Mouse (Mus musculus) Muller cell, postnatal 12 days (primary cell): ENCODE data around the gene Tas2r108.

Experiments used
- DNase-seq: peaks from one replicate; pipeline ENCODE4 v3.0.0-alpha.2; 2015; ENCODE audit errors: inconsistent ontology term

Tas2r108 gene

GRCm38 (mm10) chr6:40493229-40493628, at the start of gene Tas2r108:
Gene Tas2r108 (plus strand): TSS chr6:40493529.
- DNase-seq = no peak

GRCm38 (mm10) chr6:40448626-40449025, 44.7 kb upstream of the Tas2r108 start:
- no peak for DNase-seq

GRCm38 (mm10) chr6:40454436-40455041, 38.8 kb upstream of the Tas2r108 start:
- DNase-seq = no peak

- no peak for DNase-seq
These were observed 27.6 kb upstream of the Tas2r108 start for GRCm38 (mm10) chr6:40465710-40466109.

- DNase-seq = peak; percentile 95
These were observed 22.2 kb upstream of the Tas2r108 start, which contains the start of gene Ssbp1 for GRCm38 (mm10) chr6:40470916-40471719. Gene Ssbp1 (plus strand): TSS chr6:40471352.

- no peak for DNase-seq
These were observed 21.7 kb upstream of the Tas2r108 start for GRCm38 (mm10) chr6:40471720-40472010.

GRCm38 (mm10) chr6:40476132-40476531, 17.2 kb upstream of the Tas2r108 start:
- no peak for DNase-seq

GRCm38 (mm10) chr6:40479705-40480104, 13.6 kb upstream of the Tas2r108 start:
- DNase-seq = no peak

- no peak for DNase-seq
These were observed 11.0 kb upstream of the Tas2r108 start for GRCm38 (mm10) chr6:40482318-40482717.

GRCm38 (mm10) chr6:40490933-40491332, 2.4 kb upstream of the Tas2r108 start, which contains the start of gene Tas2r137:
Gene Tas2r137 (plus strand): TSS chr6:40491233.
- DNase-seq = no peak

GRCm38 (mm10) chr6:40519408-40519807, 26.1 kb downstream of the Tas2r108 start, which contains the start of gene Prss37:
Gene Prss37 (minus strand): TSS chr6:40519508.
- no peak for DNase-seq
